Mouse (Mus musculus): Measurements from ENCODE around the gene Arntl.

GRCm38 (mm10) chr7:113167092-113167491 lies 40.2 kb upstream of the Arntl start:
- TF ChIP-seq CTCF (IDR thresholded peaks at IDR 0.05; ENCODE audit: low read depth, low read length) (peak; percentile 7; the same call in 1 of the 2 replicates), POLR2A (IDR thresholded peaks at IDR 0.05; ENCODE audit: borderline replicate concordance, low read depth, low read length) (no peak)
